Mouse (Mus musculus) bone marrow, adult 2 months (tissue): ENCODE results near the gene Ctf2.

Experiments used
- CTCF ChIP-seq: fragments of 200-500 bp; IDR thresholded peaks from 2 replicates; pipeline ENCODE4 v1.5.1; 2011; ENCODE audit warnings: low read length, control low read depth; ENCODE audit not compliant: control insufficient read depth, insufficient read depth
- POLR2A ChIP-seq: fragments of 200-500 bp; IDR thresholded peaks from 2 replicates; pipeline ENCODE4 v1.6.1; 2011; ENCODE audit warnings: low read depth, mild to moderate bottlenecking, control low read depth, low read length, borderline replicate concordance; ENCODE audit not compliant: control insufficient read depth

GRCm38 (mm10) chr7:127711031-127711430, 20.9 kb downstream of the Ctf2 start:
- no peak for TF ChIP-seq CTCF
- no peak for TF ChIP-seq POLR2A
